Mouse (Mus musculus) adrenal gland, postnatal 10 days (tissue): ENCODE data around the gene Madcam1. TPM values are rescaled to one million over a fixed set of nuclear protein-coding genes. Genes with fewer than 3 reads are reported as not detected.

Experiments
- DNase-seq: peaks from one replicate; pipeline ENCODE4 v3.0.0; 2021; ENCODE audit warnings: mixed read lengths
- total RNA-seq, 2 experiments: library from RNA; stranded (reverse); gene quantifications; 2 replicates each; pipeline ENCODE4 v1.2.3; 2021

Gene Madcam1
- total RNA-seq, 2 experiments from 2014 or later = 3.1 to 4.0 TPM

DNA sequence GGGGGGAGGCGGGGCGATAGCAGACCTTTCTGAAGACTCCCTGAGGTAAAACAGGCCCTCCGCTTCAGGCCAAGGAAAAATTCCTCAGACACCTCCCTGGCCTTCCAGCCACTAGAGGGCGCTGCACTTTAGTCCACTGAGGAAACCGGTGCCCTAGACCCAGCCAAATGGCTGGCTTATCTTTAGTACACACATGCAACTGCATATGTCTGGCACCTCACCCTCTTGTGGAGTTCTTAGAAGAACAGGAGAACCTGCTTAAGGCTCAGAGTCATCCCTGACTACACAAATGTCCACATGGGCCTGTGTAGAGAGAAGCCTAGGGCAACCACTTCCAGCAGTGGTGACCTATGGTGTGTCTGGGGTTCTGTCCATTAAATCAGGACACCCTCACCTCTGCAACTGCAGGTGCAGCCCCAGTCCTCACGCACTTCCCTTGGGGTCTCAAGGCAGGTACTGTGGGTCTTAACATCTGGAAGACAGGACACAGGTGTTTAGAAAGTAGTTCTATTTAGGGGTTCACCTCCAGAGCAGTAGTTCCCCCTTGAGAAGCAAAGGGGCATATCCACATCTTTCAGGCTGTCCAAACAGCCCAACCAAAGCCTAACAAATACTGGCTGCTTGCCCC lies 48.3 kb downstream of the Madcam1 start:
- peak; percentile 90 for DNase-seq

DNA sequence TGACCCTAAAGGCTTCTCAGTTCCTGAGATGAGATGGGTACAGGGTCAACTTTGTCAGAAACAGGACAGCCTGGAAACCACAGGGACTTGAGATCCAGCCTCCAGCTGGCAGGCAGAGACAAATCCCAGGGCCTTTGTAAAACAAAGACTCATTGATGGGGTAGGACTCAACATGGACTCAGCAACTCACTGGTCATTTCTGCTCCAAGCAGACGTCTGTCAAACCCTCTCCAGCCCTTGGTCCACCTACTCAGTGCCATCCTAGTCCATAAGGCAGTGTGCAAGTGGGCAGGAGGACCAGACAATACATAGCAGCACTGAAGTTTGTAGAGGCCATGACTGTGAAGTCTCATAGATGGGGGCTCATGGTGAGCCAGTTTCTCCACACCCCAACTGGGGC lies 48.8 kb downstream of the Madcam1 start:
- DNase-seq = no peak

DNA sequence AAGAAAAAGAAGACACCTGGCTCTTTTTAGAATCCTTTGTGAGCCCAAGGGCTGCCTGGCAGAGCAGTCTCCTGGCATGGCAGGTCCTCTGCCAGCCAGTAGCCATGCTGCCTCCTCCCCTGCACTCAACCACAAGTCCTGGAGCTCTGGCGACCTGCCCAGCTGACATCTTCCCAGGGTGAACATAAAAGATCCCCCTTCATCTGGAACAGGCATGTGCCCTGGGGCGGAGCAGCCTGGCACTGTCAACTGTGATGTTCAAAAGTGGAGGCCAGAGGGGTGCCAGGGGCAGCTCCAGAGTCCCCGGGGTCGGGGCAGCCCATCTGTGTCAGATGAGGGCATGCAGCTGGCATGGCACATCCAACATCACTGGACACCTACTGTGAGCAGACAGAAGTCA lies 50.6 kb downstream of the Madcam1 start:
- no peak for DNase-seq

- no peak for DNase-seq
Observed at GRCm38 (mm10) chr10:79716254-79716987, 52.1 kb downstream of the Madcam1 start, which contains the start of gene Hcn2. Gene Hcn2, plus strand, starts transcription at chr10:79716634.

- DNase-seq = no peak
Observed at GRCm38 (mm10) chr10:79716988-79717355, 52.6 kb downstream of the Madcam1 start.

- DNase-seq = peak; percentile 90
Observed at GRCm38 (mm10) chr10:79717640-79718357, 53.4 kb downstream of the Madcam1 start.

Other genes with a start within 250 kb of the Madcam1 start
- gene Vmn2r83, start 195.8 kb upstream of the Madcam1 start, total RNA-seq = not detected
- 10 to 100 TPM; 16.4 to 19.4 TPM for gene Plpp2, start 130.8 kb upstream of the Madcam1 start, total RNA-seq
- 10 to 100 TPM; 27.3 to 31.8 TPM for gene Mier2, start 109.4 kb upstream of the Madcam1 start, total RNA-seq
- not detected for gene Theg, start 77.2 kb upstream of the Madcam1 start, total RNA-seq
- under 1 TPM; 0.21 TPM for gene C2cd4c, start 50.5 kb upstream of the Madcam1 start, total RNA-seq
- gene Shc2, start 26.6 kb upstream of the Madcam1 start, total RNA-seq = 1 to 10 TPM; 5.6 to 8.4 TPM
- gene Odf3l2, start 18.8 kb upstream of the Madcam1 start, total RNA-seq = not detected
- gene Tpgs1, start 4.8 kb downstream of the Madcam1 start, total RNA-seq = 10 to 100 TPM; 26.2 to 27.0 TPM
- 10 to 100 TPM; 90.2 to 96.7 TPM for gene Cdc34, start 17.6 kb downstream of the Madcam1 start, total RNA-seq
- gene Gzmm, start 24.5 kb downstream of the Madcam1 start, total RNA-seq = 1 to 10 TPM; 1.0 to 1.5 TPM
- gene Bsg, start 39.9 kb downstream of the Madcam1 start, total RNA-seq = 100 to 1,000 TPM; 662 to 732 TPM
- 1 to 10 TPM; 7.2 to 8.7 TPM for gene Hcn2, start 52.1 kb downstream of the Madcam1 start, total RNA-seq
- gene Polrmt, start 82.0 kb downstream of the Madcam1 start, total RNA-seq = 10 to 100 TPM; 60.1 to 69.8 TPM
- not detected for gene Fgf22, start 90.5 kb downstream of the Madcam1 start, total RNA-seq
- gene Rnf126, start 102.4 kb downstream of the Madcam1 start, total RNA-seq = 10 to 100 TPM; 50.8 to 55.1 TPM
- gene Fstl3, start 112.7 kb downstream of the Madcam1 start, total RNA-seq = 1 to 10 TPM; 5.5 to 5.7 TPM
- under 1 TPM; 0.09 to 0.21 TPM for gene Prss57, start 126.4 kb downstream of the Madcam1 start, total RNA-seq
- gene Palm, start 129.0 kb downstream of the Madcam1 start, total RNA-seq = 10 to 100 TPM; 69.6 to 80.2 TPM
- under 1 TPM in 1 of 2 experiments, not detected in 1; 0.27 TPM for gene Misp, start 156.4 kb downstream of the Madcam1 start, total RNA-seq
- 100 to 1,000 TPM; 267 to 270 TPM for gene Ptbp1, start 189.9 kb downstream of the Madcam1 start, total RNA-seq
- gene Prtn3, start 209.9 kb downstream of the Madcam1 start, total RNA-seq = 1 to 10 TPM; 1.5 to 2.8 TPM
- 1 to 10 TPM; 3.4 to 4.3 TPM for gene Plppr3, start 210.1 kb downstream of the Madcam1 start, total RNA-seq
- 1 to 10 TPM; 2.1 to 2.3 TPM for gene Elane, start 221.7 kb downstream of the Madcam1 start, total RNA-seq
- gene Cfd, start 226.3 kb downstream of the Madcam1 start, total RNA-seq = 100 to 1,000 TPM; 316 to 348 TPM
- gene Med16, start 244.4 kb downstream of the Madcam1 start, total RNA-seq = 10 to 100 TPM; 48.1 to 50.8 TPM
- gene Gm26602, start 246.3 kb downstream of the Madcam1 start, total RNA-seq = not detected